Mouse (Mus musculus) forebrain, embryonic 13.5 days (tissue): ENCODE measurements around the gene Tas1r1. TPM values are rescaled to one million over a fixed set of nuclear protein-coding genes. Genes with fewer than 3 reads are reported as not detected.

Source experiments
- polyA plus RNA-seq: library from polyadenylated mRNA; unstranded; fragments of >200 nt; fragmentation: Nextera tagmentation; extraction: Ambion mirVana; gene quantifications from 2 replicates; pipeline ENCODE4 v1.2.1, GENCODE M21; 2015

Tas1r1 gene
- polyA plus RNA-seq, 1 experiment from 2014 or later: 0.53 TPM

Other genes starting within 250 kb of the Tas1r1 start
- 138 and 150 TPM in 2 replicates for gene Camta1, start 176.7 kb downstream of the Tas1r1 start, polyA plus RNA-seq
- gene Dnajc11, start 104.9 kb downstream of the Tas1r1 start, polyA plus RNA-seq: 77.0 and 89.2 TPM in 2 replicates
- 39.6 and 40.6 TPM in 2 replicates for gene Thap3, start 49.6 kb downstream of the Tas1r1 start, polyA plus RNA-seq
- 17.6 and 19.4 TPM in 2 replicates for gene Phf13, start 42.3 kb downstream of the Tas1r1 start, polyA plus RNA-seq
- 2.7 and 3.0 TPM in 2 replicates for gene Klhl21, start 29.8 kb downstream of the Tas1r1 start, polyA plus RNA-seq
- 18.5 and 25.2 TPM in 2 replicates for gene Zbtb48, start 10.9 kb downstream of the Tas1r1 start, polyA plus RNA-seq
- gene Nol9, start 753 bp upstream of the Tas1r1 start, polyA plus RNA-seq: 22.5 and 25.8 TPM in 2 replicates
- 8.4 and 9.2 TPM in 2 replicates for gene Plekhg5, start 33.9 kb upstream of the Tas1r1 start, polyA plus RNA-seq
- 0.38 and 0.88 TPM in 2 replicates for gene Tnfrsf25, start 77.4 kb upstream of the Tas1r1 start, polyA plus RNA-seq
- gene Espn, start 113.8 kb upstream of the Tas1r1 start, polyA plus RNA-seq: 0.10 and 0.13 TPM in 2 replicates
- gene Hes2, start 120.3 kb upstream of the Tas1r1 start, polyA plus RNA-seq: not detected in 2 replicates
- 126 and 135 TPM in 2 replicates for gene Acot7, start 139.6 kb upstream of the Tas1r1 start, polyA plus RNA-seq
- 2.2 and 3.2 TPM in 2 replicates for gene Gpr153, start 235.7 kb upstream of the Tas1r1 start, polyA plus RNA-seq